Mouse (Mus musculus) frontal cortex, postnatal 10 days (tissue): Measurements from ENCODE around the gene Pdxk.
"Not testable (repeated sequence)": the region's sequence is repeated elsewhere in the genome, so short reads cannot be mapped to it uniquely, and the experiment has no call there.

Source experiments
- DNase-seq, 2 experiments: peaks; one replicate each; pipeline ENCODE4 v3.0.0; 2022; ENCODE audit warnings: low spot score in 2 of 2, mixed read lengths in 1 of 2

The Pdxk gene

DNA sequence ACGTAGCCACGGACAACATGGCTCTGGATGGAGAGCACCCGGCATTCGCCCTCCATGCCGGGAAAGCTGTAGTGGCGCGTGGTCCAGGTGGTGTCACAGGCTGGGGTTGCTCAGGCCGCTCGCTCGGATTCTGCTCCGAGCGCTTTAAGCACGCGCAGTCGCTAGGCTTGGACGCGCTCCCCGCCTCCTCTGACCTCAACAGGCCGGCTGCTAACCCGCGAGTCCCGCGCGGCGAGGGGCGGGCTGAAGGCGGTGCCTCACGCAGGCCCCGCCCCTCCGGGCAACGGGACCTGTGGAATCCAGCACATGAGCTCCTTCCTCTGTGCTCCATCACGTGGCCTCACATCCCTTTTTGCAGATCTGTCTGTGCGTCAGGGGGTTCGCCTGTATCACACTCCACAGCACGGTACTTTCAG, at the start of gene Pdxk:
Gene Pdxk (minus strand): TSS at position 184 of the 416 bp plus-strand sequence.
- peak; percentile 94 to 95 for DNase-seq

DNA sequence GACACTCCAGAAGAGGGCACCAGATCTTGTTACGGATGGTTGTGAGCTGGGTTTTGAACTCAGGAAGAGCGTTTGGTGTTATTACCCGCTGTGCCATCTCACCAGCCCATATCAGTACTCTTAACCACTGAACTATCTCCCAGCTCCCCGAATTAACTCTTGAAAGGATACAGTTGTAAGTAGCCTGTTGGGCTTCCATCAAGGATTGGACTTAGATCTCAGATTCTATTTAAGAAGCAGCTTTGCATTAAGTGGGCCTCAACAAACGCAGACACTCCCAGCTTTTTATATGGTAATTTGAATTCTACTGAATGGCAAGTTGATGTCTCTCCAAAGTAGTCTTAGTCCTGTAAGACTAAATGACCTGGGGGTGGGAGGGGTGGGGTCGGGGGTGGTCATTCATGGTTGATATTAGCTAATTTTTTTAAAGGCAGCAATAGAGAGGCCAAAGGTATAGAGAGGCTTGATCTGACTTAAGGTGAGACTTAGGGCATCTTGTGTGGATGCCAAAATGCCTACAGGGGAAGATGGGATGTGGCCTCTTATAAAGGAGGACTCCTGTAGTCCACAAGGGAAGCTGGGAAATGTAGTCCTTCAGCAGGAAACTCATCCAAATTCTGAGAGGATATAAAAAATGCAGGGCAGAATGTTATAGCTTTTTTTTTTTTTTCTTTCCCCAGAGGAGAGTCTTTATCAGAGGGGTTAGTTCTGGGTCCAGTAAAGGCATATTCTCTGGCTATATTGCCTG, 38.4 kb upstream of the Pdxk start:
- no peak for DNase-seq

DNA sequence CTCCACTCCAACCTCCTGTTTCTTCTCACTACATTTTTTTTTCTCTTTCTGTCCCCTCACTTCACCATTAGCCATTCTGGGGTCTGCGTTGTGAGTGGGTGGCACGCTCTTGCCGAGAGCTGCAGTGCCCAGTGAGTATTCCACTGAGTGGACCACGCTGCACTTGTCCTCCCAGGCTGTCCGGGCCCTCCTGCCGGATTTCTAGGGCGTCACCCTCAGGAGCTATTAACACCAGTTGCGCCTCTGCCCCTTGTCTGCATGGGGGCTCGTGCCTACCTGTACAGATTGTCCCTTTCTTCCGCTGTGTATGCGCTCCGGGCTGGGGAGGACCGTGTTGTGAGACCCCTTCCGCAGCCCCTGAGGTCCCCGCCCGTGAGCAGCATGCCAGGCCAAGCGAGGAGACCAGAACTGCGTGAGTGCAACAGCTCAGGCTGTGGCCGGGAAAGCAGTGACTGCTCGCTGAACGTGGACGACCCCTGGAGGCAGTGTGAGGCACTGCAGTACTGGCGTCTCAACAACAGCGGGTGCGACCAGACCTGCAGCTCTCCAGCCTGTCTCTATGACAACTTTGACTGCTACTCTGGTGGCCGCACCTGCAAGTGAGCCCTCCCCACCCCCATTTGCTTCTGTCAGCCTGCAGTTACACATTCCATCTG, 22.8 kb upstream of the Pdxk start:
- peak in 1 of 2 experiments; percentile 71 for DNase-seq

DNA sequence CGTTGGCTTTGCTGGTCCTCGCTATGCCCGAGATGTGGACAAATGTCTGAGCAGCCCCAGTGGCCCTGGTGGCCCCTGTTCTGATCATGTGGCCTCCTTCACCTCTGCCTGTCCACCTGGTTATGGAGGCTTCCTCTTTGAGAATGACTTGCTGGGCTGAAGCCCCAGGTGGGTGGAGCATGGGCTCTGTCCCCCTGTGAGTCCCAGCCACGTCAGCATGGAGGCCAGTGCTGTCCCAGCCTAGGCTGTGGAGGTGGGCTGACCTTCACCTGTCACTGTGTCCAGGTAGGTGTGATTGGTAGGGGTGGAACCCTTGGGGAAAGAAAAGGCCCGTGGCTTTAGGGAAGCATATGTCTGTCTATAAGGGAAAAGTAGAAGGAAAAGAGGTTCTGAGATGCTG, 22.1 kb upstream of the Pdxk start:
- DNase-seq: no peak

DNA sequence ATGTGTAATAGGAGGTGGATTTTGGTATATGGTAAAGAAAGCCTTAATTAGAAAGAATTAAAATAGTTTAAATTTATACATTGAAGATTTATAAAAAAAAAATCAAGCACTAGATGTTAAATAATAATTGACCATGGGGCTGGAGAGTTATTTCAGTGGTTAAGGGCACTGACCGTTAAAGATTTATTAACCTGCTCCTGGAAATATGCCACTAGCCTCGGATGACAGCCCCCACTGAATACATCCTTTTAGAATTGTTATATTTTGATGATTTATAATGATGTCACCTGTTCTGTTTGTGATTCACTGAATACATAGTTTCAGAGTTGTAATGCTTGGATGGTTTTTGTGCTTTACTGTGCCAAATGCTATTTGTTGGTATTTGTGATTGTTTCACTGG, 20.6 kb upstream of the Pdxk start:
- not testable (repeated sequence) for DNase-seq

DNA sequence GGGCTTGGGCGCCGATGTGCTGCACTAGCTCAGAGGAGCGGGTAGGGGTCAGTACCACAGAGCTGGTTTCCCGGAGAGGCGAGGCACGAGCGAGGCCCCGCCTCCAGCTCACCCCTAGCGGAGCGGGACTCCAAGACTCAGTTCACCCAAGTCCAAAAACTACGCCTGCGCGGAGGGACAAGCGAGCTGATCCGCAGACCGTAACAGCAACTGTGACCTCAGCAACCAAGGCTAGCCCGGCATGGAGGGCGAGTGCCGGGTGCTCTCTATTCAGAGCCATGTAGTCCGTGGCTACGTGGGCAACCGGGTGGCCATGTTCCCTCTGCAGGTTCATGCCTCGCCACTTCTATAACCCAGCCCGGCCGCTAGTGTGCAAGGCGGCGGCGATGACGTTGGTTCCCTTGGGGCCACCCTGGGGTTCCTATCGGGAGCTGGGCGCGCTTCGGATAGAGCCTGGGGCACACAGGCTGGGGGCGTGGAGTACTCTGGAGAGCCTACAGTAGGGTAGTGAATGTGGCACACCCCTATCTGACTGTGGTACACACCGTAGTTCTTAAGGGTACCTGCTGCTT, 17.2 kb upstream of the Pdxk start:
- DNase-seq: no peak

DNA sequence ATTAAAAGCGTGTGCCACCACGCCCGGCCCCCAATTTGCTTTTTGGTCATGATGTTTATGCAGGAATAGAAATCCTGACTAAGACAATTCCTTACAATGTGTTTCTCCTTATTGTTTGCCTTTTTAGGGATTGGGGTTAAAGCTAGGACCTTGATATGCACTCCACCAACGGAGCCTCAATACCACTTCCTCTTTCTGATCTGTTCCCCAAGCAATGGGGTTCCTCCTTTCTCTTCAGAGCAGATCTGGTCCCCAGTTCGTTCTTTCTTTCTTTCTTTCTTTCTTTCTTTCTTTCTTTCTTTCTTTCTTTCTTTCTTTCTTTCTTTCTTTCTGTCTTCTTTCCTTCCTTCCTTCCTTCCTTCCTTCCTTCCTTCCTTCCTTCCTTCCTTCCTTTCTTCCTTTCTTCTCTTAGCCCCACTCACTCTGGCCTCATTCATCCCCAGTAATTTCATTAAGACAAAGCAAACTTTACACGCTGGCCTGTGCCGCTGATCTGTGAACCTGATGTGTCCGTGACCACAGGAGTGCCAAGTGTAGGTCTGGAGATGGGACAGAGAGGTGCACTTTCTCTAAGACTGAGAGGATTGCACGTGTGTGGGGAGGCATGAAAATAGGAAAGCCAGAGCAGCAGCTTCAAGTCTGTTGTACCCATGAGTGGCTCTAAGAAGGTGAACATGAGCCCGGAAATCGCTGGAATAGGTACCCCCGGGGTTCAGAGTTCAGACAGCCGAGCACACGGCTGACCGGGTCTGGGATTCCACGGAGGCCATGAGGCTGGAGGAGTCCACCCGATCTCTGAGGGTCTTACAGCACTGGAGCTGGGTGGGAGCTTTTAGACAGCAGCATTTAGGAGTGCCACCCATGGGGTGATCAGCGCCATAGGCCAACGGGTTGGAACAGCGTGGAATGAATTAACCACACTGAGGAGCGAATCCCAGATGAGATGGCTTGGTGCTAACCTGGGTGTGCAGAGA, 16.5 kb upstream of the Pdxk start:
- DNase-seq: no peak

DNA sequence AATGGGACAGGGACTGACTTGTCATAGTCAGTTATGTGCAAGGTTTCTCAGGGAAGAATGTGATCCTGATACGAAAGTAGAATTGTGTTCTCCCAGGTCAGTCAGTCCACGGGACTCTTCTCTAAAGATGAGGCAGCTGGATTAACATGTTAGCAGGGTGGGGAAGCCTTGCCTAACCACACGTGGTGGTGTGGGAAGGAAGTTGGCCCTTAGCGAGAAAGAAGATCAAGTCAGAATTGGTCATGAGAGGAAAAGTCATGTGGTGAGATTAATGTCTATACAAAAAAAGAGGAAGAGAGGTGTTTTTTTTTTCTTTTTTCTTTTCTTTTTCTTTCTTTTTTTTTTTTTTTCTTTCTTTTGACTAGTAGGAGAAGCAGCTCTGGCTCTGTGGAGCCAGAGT, 12.0 kb upstream of the Pdxk start:
- no peak for DNase-seq

DNA sequence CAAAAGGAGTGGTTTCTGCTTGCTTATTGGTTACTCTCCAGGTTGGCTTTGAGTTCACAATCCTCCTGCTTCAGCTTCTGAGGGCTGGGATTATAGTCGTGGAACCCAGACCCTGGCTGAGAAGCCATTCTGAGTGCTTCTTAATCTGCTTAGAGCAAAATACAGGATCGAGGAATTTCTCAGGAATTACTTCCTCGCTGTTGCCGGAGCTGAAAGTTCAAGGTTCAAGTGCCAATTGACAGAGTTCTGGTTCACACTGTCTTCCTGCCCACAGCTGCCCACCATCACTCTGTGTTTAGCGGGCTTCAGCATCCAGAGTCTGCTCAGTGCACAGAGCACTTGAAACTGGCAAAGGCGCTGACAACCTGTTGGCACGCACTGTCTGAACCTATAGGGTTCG, 10.0 kb upstream of the Pdxk start:
- no peak for DNase-seq

DNA sequence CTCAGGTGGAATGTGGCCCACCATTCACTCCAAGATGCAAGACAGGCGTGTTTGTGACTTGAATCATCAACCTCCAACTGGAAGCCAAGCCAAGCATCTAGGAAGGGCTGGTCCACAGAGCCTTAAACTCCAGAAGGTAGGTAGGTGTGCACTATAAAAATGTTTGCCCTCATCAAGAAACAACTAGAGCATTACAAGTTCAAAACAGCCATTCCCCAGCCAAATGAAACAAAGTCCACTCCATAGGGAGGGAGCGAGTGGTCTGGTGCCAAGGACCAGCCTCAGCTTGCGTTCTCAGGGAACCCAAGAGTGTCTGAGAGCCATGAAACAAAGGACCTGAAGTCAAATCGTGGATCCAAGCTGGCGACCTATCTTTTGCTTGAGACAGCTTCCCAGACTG, 8.7 kb upstream of the Pdxk start:
- no peak for DNase-seq

DNA sequence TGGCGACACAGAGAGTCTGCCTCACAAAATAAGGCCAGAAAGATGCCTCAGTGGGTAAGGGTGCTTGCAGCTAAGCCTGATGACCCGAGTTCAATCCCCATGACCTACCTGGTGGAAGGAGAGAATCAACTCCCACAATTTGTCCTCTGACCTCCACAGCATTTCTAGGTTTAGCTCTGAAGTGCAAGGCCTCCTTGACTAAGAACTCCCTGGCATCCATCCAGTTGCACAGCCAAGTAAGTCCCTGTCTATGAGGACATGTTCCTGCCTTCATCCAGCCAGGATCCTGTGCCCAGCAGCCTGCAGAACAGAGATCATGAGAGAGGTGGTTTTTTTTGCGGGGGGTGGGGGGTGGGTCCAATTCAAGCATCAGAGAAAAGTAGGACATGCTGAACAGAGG, 7.3 kb upstream of the Pdxk start:
- no peak for DNase-seq

DNA sequence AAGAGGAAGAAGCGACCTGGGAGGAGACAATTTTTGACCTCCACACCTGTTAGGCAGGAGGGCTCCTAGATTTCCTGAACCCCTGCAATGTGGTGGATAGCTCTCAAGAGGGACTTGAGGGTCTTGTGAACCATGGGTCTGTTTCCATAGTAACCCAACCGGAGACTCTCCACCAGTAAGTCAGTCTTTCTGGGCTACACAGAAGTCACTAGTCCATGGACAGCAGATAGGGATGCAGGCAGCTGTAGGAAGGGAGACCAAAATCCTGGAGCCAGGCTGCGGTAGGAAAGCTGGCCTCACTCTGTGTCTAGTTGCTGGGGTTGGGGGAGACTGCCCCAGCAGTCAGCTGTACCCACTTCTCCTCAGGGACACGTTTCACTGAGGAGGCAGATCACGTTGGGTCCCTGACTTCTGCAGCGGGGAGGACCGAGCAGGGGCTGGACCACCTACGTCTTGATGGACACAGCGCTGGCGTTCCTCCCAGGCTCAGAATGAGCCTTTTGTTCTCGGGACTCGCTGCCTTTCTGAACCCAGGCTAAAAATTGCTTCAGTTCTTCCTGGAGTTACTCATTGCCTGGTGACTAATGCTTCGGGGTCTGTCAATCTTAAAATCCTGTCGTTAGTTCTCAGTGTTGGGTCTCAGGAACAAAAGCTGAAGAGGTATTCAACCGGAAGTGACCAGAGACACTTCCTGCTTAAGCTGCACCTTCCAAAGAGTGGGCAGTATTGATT, 6.0 kb upstream of the Pdxk start:
- DNase-seq: no peak

DNA sequence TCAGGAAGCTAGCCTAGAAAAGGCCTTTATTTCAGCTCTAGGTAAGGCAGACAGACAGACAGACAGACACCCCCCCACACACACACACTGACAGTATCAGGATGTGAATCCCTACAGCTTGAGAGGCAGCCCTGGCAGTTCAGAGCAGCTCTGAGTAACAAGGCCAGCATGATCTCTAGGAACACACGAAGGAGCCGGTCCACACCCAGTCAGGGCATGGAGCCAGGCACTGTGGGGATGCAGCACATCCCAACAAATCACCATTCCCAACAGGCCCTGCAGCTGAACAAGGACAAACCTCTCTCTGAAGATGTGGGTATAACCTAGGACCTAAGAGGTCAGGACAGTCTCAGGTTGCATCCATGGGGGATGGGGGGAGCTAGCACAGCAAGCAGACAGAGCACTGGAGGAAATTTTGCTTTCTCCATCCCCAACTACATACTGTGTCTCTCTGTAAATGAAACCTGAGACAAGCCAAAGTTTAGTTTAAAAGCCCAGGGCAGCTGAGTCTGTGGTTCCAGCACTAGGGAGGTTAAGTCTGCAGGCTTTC, 3.1 kb upstream of the Pdxk start:
- no peak for DNase-seq

DNA sequence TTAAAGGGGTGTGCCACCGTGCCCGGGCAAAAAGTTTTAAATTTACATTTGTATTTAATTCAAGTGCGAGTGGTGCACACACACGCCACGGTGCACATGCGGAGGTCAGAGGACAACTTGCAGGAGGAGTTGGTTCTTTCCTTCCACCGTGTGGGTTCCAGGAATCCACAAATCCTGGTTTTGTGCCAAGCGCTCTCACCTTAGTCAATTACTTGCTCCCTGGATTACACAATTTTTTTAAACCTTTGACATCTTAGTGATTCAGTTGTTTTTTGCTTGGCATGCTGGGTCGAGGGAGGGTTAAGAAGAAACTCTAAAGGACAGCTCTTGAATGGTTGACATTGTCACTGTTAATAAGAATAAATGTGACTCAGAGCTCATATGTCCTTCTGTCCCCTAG, 1.9 kb upstream of the Pdxk start:
- no peak for DNase-seq

DNA sequence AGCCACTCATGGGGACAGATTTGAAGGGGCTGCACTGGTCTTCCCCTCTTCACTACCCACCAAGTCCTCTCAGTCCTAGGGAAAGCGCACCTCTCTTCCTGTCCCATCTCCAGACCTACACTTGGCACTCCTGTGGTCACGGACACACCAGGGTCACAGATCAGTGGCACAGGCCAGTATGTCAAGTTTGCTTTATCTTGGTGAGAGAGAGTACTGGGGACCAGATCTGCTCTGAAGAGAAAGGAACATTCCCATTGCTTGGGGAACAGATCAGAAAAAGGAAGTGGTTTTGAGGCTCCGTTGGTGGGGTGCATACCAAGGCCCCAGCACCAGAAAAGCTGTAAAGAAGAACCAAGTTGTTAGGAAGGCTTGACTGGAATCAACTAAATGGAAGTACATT, 697 bp upstream of the Pdxk start:
- no peak for DNase-seq

DNA sequence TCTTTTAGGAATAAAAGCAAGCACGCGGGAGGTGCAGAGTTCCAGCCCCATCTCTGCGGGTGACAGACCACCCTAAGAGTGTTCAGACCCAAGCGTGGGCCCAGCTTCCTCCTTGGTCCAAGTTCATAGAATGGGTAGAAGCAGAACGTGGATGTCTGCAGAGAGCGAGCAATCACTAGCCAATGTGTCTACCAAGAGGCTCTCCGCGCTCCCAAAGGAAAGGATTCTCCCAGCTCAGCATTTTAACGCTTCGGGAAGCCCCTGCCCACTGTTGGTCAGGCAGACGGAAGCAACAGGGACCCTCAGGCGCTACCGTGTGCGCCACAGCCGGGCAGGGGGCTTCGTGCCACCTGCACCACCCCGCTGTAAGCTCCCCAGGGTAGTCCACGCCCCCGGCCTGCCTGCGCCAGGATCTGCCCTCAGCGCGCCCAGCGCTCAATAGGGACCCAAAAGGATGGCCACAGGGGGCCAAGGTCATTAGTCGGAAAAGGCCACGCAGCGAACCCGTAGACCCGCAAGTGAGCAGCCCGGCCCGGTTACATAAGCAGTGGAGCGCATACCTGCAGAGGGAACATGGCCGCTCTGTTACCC, 479 bp downstream of the Pdxk start:
- DNase-seq: no peak

DNA sequence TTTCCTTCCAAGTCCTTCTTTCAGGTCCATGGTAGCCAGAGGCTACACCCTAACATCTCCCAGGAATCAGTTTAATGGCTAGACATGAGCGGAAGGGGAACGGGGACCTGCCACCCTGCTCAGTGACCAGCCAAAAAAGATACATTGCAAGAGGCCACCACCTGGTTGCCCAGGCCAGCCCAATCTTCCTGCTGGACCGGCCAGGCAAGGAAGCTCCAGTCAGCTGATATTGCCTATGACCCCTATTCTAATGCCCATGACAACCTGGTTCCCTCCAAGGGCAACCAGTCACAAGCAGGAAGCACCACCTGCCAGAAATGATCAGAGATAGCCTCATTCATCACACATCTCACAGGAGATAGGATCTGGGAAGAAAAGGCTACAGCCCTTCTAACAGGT, 1.0 kb downstream of the Pdxk start:
- no peak for DNase-seq

DNA sequence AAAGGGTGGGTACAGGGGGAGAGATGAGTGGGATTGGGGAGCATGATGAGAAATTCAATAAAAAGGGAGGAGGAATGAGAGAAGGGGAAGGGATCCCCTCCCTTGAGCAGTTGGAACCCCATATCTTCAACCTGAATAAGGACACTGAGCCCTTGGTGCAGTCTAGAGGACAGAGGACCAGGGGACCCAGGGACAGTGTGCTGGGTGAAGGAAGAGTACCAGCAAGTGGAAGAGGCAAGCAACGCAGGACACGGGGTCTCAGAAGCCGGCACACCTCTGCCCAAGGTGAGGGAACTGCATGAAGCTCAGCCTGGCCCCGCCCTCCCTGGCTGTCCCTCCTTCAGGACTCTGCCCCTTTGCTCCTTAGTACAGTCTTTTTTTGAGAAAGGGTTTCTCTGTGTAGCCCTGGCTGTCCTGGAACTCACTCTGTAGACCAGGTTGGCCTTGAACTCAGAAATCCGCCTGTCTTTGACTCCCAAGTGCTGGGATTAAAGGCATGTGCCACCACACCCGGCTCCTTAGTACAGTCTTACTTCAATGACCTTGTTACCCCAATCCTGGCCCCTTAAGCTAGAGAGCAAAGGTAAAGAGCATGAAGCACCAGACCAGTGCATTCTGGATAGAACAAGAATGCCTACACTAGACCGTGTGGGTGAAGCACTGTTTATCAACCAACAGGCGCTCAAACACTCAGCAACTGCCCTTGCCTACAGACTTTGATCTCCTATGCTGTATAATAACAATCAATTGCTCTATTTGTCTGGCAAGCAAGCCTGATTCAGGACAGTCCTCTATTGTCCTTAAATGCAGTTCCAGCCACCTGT, 1.6 kb downstream of the Pdxk start:
- DNase-seq: no peak

DNA sequence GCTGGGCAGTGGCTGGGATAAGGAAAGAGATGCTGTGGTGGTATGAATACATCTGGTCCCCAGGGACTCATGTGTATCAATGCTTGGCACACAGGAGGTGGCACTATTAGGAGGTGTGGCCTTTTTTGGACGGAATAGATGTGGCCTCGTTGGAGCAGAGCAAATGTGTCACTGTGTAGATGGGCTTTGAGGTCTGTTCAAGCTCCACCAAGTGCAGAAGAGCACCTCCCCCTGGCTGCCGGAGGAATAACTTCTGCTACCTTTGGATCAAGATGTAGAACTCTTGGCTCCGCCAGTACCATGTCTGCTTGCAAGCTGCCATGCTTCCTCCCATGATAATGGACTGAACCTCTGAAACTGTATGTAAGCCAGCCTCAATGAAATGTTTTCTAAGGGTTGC, 3.0 kb downstream of the Pdxk start:
- no peak for DNase-seq

DNA sequence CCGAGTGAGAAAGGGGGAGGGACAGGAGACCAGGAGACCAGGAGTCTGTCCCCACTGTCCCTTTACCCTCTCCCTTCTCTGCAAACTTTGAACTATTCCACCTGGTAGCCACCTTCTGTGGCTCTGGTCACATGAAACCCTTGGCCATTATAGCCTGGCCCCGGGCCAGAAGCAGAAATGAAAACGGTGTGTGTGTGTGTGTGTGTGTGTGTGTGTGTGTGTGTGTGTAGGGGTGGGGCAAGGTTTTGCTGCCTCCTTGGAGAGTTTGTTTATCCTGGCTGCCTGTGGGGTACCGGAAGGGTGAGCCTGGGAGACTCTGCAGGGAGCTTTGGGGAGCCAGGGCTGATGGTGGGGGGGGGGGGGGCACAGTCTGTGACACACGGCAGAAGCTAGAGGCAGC, 4.3 kb downstream of the Pdxk start:
- DNase-seq: no peak
